Mouse (Mus musculus): Measurements from ENCODE around the gene Pcnx2. TPM values are rescaled to one million over a fixed set of nuclear protein-coding genes. Genes with fewer than 3 reads are reported as not detected.
A peak's percentile ranks its signal among the peaks of the same experiment; 100 is the strongest.

Pcnx2 gene
- polyA plus RNA-seq, 1 experiment, result 13.7 TPM

DNA sequence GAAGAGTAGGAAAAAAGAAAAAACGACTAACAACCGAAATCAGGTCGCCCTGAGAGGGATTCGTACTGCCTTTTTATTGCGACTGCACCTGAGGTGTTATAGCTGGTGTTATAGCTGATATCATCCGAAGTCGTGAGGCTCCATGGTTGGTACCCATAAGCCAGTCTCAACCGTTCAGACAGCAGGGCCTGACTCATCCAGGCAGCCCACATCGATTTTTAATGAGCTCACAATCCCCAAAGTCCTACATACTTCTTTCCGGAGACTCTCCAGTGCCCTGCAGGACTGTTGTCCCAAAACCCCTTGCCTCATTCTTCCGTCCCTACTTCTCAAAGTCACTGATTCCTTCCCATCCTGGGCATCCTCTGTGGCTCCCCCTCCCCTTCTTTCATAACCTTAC lies 729 bp downstream of the Pcnx2 start:
- TF ChIP-seq CTCF (IDR thresholded peaks at IDR 0.05; ENCODE audit: borderline replicate concordance, extremely low read depth, insufficient read depth, insufficient read length) (no peak), POLR2A (IDR thresholded peaks at IDR 0.05; ENCODE audit: borderline replicate concordance, extremely low read depth, insufficient read depth, insufficient read length, poor library complexity, severe bottlenecking) (no peak)
- DNase-seq (ENCODE audit: low read depth), result peak; percentile 3

DNA sequence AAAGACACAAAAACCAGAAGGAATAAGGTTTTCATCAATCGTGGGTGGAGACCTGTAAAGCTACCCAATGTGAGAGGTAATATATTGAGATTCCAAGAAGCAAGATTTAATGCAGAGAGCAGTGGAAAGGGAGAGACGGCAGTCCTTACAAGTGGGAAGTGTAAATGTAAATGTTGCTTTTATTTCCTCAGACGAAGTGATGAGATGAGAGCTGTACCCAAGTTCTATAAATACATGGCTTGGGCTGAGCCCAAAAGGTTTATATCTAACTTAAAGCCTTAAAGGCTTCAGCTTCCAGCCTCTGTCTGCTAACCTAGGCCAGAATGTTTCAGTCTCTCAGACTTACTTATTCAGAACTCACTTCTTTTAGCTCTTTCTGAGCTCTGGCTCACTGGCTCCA lies 8.2 kb downstream of the Pcnx2 start:
- DNase-seq (ENCODE audit: low read depth), result no peak

GRCm38 (mm10) chr8:125887549-125887948 lies 10.6 kb downstream of the Pcnx2 start:
- TF ChIP-seq CTCF (IDR thresholded peaks at IDR 0.05; ENCODE audit: borderline replicate concordance, extremely low read depth, insufficient read depth, insufficient read length), result no peak
- no peak for TF ChIP-seq POLR2A (IDR thresholded peaks at IDR 0.05; ENCODE audit: borderline replicate concordance, extremely low read depth, insufficient read depth, insufficient read length, poor library complexity, severe bottlenecking)
- no peak for DNase-seq (ENCODE audit: low read depth)

More for the DNA sequence above, 8.2 kb downstream of the Pcnx2 start:
- TF ChIP-seq POLR2A (IDR thresholded peaks at IDR 0.05; ENCODE audit: borderline replicate concordance, extremely low read depth, insufficient read depth, insufficient read length, poor library complexity, severe bottlenecking), result no peak
- no peak for TF ChIP-seq CTCF (IDR thresholded peaks at IDR 0.05; ENCODE audit: borderline replicate concordance, extremely low read depth, insufficient read depth, insufficient read length)

DNA sequence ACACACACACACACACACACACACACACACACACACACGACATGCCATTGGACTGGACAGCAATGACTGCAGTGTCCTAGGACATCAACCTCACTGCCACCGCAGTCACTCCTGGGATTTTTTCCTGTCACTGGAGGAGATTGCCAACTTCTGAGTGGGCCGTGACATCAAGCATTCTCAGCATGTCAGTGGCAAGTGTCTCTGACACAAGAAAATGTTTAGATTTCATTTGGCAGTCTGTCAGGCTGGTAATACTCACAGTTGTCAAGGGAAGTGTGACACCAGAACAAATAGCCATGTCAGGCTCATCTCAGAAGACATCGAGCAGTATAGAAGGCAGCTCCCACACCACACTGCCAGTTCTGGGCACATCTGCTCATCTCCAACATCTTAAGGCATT lies 17.7 kb downstream of the Pcnx2 start:
- no peak for TF ChIP-seq CTCF (IDR thresholded peaks at IDR 0.05; ENCODE audit: borderline replicate concordance, extremely low read depth, insufficient read depth, insufficient read length)
- TF ChIP-seq POLR2A (IDR thresholded peaks at IDR 0.05; ENCODE audit: borderline replicate concordance, extremely low read depth, insufficient read depth, insufficient read length, poor library complexity, severe bottlenecking), result no peak
- peak; percentile 22 for DNase-seq (ENCODE audit: low read depth)

GRCm38 (mm10) chr8:125873250-125873534 lies 24.9 kb downstream of the Pcnx2 start:
- TF ChIP-seq CTCF (IDR thresholded peaks at IDR 0.05; ENCODE audit: borderline replicate concordance, extremely low read depth, insufficient read depth, insufficient read length), result no peak
- no peak for TF ChIP-seq POLR2A (IDR thresholded peaks at IDR 0.05; ENCODE audit: borderline replicate concordance, extremely low read depth, insufficient read depth, insufficient read length, poor library complexity, severe bottlenecking)
- no peak for DNase-seq (ENCODE audit: low read depth)

DNA sequence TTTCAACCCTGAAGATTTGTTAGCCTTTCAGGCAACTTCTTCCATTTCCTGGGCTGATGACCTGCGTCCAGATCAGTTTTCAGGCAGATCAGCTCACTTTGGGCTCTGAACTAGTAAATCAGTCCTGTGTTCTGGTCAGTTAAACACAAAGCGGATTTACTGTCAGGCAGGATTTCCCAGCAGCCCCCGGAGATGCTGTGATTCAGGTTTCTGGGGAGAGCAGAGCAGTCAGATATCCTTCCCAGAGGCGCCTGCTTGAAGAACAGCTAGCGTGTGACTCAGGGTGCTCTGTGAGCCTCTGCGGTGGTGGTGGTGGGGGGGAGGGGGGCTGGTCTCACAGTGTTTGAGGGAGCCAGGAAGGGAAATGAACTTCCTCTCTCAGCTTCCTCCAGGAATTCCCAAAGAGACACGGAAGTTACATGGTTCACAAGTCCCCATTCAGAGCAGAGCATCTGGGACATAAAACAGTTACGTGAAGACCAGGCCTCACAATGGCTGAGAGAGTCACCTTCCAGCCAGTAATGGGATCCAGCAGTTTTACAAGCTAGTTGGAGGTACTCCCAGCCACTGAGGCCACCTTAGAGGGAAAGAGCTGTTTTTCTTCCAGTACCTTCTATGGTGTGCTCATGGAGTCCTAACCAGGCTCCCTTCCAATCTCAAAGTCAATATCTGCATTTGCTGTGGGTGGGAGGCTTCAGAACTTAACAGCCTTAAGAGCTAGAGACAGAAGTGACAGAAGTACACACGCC lies 25.4 kb downstream of the Pcnx2 start:
- no peak for DNase-seq (ENCODE audit: low read depth)
- no peak for TF ChIP-seq CTCF (IDR thresholded peaks at IDR 0.05; ENCODE audit: borderline replicate concordance, extremely low read depth, insufficient read depth, insufficient read length)
- TF ChIP-seq POLR2A (IDR thresholded peaks at IDR 0.05; ENCODE audit: borderline replicate concordance, extremely low read depth, insufficient read depth, insufficient read length, poor library complexity, severe bottlenecking), result no peak

GRCm38 (mm10) chr8:125870821-125871321 lies 27.2 kb downstream of the Pcnx2 start:
- DNase-seq (ENCODE audit: low read depth), result peak; percentile 92

GRCm38 (mm10) chr8:125870179-125870702 lies 27.9 kb downstream of the Pcnx2 start:
- TF ChIP-seq POLR2A (IDR thresholded peaks at IDR 0.05; ENCODE audit: borderline replicate concordance, extremely low read depth, insufficient read depth, insufficient read length, poor library complexity, severe bottlenecking), result no peak
- no peak for TF ChIP-seq CTCF (IDR thresholded peaks at IDR 0.05; ENCODE audit: borderline replicate concordance, extremely low read depth, insufficient read depth, insufficient read length)

More at GRCm38 (mm10) chr8:125870821-125871321, 27.2 kb downstream of the Pcnx2 start:
- no peak for TF ChIP-seq POLR2A (IDR thresholded peaks at IDR 0.05; ENCODE audit: borderline replicate concordance, extremely low read depth, insufficient read depth, insufficient read length, poor library complexity, severe bottlenecking)
- TF ChIP-seq CTCF (IDR thresholded peaks at IDR 0.05; ENCODE audit: borderline replicate concordance, extremely low read depth, insufficient read depth, insufficient read length), result peak; percentile 100

DNA sequence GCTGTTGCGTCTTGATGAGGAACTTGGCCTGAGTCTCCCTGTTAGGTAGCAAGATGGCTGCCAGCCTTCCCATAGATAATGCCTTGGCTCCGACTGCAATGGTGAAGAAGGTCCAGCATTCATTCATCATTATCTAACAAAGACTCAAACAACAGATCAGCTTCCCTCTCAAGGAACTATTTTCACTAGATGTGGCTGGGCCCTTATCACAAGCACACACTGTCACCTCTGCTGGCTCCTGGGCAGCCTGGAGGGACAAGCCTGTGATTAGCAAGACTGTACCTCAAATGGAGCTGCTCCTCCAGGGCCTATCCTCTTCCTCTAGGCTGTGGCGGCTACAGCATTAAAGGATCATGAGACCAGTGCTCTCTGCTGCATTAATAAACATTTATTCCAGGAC lies 28.4 kb downstream of the Pcnx2 start:
- DNase-seq (ENCODE audit: low read depth), result peak; percentile 27
- TF ChIP-seq CTCF (IDR thresholded peaks at IDR 0.05; ENCODE audit: borderline replicate concordance, extremely low read depth, insufficient read depth, insufficient read length), result no peak
- no peak for TF ChIP-seq POLR2A (IDR thresholded peaks at IDR 0.05; ENCODE audit: borderline replicate concordance, extremely low read depth, insufficient read depth, insufficient read length, poor library complexity, severe bottlenecking)

More at GRCm38 (mm10) chr8:125870179-125870702, 27.9 kb downstream of the Pcnx2 start:
- no peak for DNase-seq (ENCODE audit: low read depth)

- no peak for TF ChIP-seq POLR2A (IDR thresholded peaks at IDR 0.05; ENCODE audit: borderline replicate concordance, extremely low read depth, insufficient read depth, insufficient read length, poor library complexity, severe bottlenecking)
- TF ChIP-seq CTCF (IDR thresholded peaks at IDR 0.05; ENCODE audit: borderline replicate concordance, extremely low read depth, insufficient read depth, insufficient read length), result peak; percentile 24; the same call in 1 of the 2 replicates
- DNase-seq (ENCODE audit: low read depth), result no peak
Measured at GRCm38 (mm10) chr8:125868552-125868951, 29.6 kb downstream of the Pcnx2 start.

GRCm38 (mm10) chr8:125866125-125866524 lies 32.0 kb downstream of the Pcnx2 start:
- TF ChIP-seq POLR2A (IDR thresholded peaks at IDR 0.05; ENCODE audit: borderline replicate concordance, extremely low read depth, insufficient read depth, insufficient read length, poor library complexity, severe bottlenecking), result no peak
- TF ChIP-seq CTCF (IDR thresholded peaks at IDR 0.05; ENCODE audit: borderline replicate concordance, extremely low read depth, insufficient read depth, insufficient read length), result peak; percentile 36; the same call in 1 of the 2 replicates
- DNase-seq (ENCODE audit: low read depth), result no peak

- no peak for DNase-seq (ENCODE audit: low read depth)
- TF ChIP-seq CTCF (IDR thresholded peaks at IDR 0.05; ENCODE audit: borderline replicate concordance, extremely low read depth, insufficient read depth, insufficient read length) (no peak), POLR2A (IDR thresholded peaks at IDR 0.05; ENCODE audit: borderline replicate concordance, extremely low read depth, insufficient read depth, insufficient read length, poor library complexity, severe bottlenecking) (no peak)
Measured at GRCm38 (mm10) chr8:125857251-125857650, 40.9 kb downstream of the Pcnx2 start.
